Mouse (Mus musculus): ENCODE data around the gene Mprip.
"Not testable (repeated sequence)": the region's sequence is repeated elsewhere in the genome, so short reads cannot be mapped to it uniquely, and the experiment has no call there.

The Mprip gene

GRCm38 (mm10) chr11:59653547-59653946 is 7.6 kb upstream of the Mprip start:
- DNase-seq (ENCODE audit: low read depth) = no peak

GRCm38 (mm10) chr11:59655337-59655736 is 5.8 kb upstream of the Mprip start:
- DNase-seq (ENCODE audit: low read depth) = no peak

GRCm38 (mm10) chr11:59656016-59656415 is 5.1 kb upstream of the Mprip start:
- no peak for DNase-seq (ENCODE audit: low read depth)

- DNase-seq (ENCODE audit: low read depth) = no peak
These were observed 620 bp downstream of the Mprip start for GRCm38 (mm10) chr11:59661601-59662248.

GRCm38 (mm10) chr11:59662249-59662788 is 1.2 kb downstream of the Mprip start:
- peak; percentile 81 for DNase-seq (ENCODE audit: low read depth)

- DNase-seq (ENCODE audit: low read depth) = no peak
These were observed 2.0 kb downstream of the Mprip start for GRCm38 (mm10) chr11:59662877-59663775.

GRCm38 (mm10) chr11:59663776-59664320 is 2.7 kb downstream of the Mprip start:
- DNase-seq (ENCODE audit: low read depth) = no peak

GRCm38 (mm10) chr11:59664818-59665217 is 3.7 kb downstream of the Mprip start:
- DNase-seq (ENCODE audit: low read depth) = no peak

GRCm38 (mm10) chr11:59671049-59671693 is 10.1 kb downstream of the Mprip start:
- no peak for DNase-seq (ENCODE audit: low read depth)

GRCm38 (mm10) chr11:59674013-59674412 is 12.9 kb downstream of the Mprip start:
- no peak for DNase-seq (ENCODE audit: low read depth)

- not testable (repeated sequence) for DNase-seq (ENCODE audit: low read depth)
These were observed 13.6 kb downstream of the Mprip start for GRCm38 (mm10) chr11:59674746-59675145.

GRCm38 (mm10) chr11:59677767-59678166 is 16.7 kb downstream of the Mprip start:
- no peak for DNase-seq (ENCODE audit: low read depth)

- no peak for DNase-seq (ENCODE audit: low read depth)
These were observed 17.6 kb downstream of the Mprip start for GRCm38 (mm10) chr11:59678693-59679092.

- no peak for DNase-seq (ENCODE audit: low read depth)
These were observed 19.0 kb downstream of the Mprip start for GRCm38 (mm10) chr11:59680111-59680510.

GRCm38 (mm10) chr11:59684956-59685355 is 23.9 kb downstream of the Mprip start:
- no peak for DNase-seq (ENCODE audit: low read depth)

GRCm38 (mm10) chr11:59694533-59694932 is 33.4 kb downstream of the Mprip start:
- DNase-seq (ENCODE audit: low read depth) = no peak

- no peak for DNase-seq (ENCODE audit: low read depth)
These were observed 34.4 kb downstream of the Mprip start for GRCm38 (mm10) chr11:59695550-59695949.

GRCm38 (mm10) chr11:59697572-59697971 is 36.5 kb downstream of the Mprip start:
- no peak for DNase-seq (ENCODE audit: low read depth)

- no peak for DNase-seq (ENCODE audit: low read depth)
These were observed 39.7 kb downstream of the Mprip start for GRCm38 (mm10) chr11:59700787-59701186.

- DNase-seq (ENCODE audit: low read depth) = no peak
These were observed 44.0 kb downstream of the Mprip start for GRCm38 (mm10) chr11:59705113-59705512.

- DNase-seq (ENCODE audit: low read depth) = no peak
These were observed 46.4 kb downstream of the Mprip start for GRCm38 (mm10) chr11:59707481-59707880.

GRCm38 (mm10) chr11:59707931-59708611 is 47.0 kb downstream of the Mprip start:
- DNase-seq (ENCODE audit: low read depth) = no peak
